Mouse (Mus musculus) C2C12 (cell line): Measurements from ENCODE around the gene Nr5a2.

ENCODE experiments used
- CTCF ChIP-seq: IDR thresholded peaks from one replicate; pipeline ENCODE4 v1.5.1; 2011; ENCODE audit not compliant: control insufficient read depth, insufficient read depth, insufficient read length
- MAX ChIP-seq: IDR thresholded peaks from one replicate; pipeline ENCODE4 v1.6.1; 2011; ENCODE audit warnings: mild to moderate bottlenecking, control low read depth
- MYOG ChIP-seq: IDR thresholded peaks from one replicate; pipeline ENCODE4 v1.6.1; 2011; ENCODE audit not compliant: control insufficient read depth, insufficient read length; ENCODE audit errors: extremely low read depth
- USF1 ChIP-seq: IDR thresholded peaks from one replicate; pipeline ENCODE4 v1.6.1; 2011; ENCODE audit warnings: low read depth, mild to moderate bottlenecking, control low read depth, moderate library complexity

DNA sequence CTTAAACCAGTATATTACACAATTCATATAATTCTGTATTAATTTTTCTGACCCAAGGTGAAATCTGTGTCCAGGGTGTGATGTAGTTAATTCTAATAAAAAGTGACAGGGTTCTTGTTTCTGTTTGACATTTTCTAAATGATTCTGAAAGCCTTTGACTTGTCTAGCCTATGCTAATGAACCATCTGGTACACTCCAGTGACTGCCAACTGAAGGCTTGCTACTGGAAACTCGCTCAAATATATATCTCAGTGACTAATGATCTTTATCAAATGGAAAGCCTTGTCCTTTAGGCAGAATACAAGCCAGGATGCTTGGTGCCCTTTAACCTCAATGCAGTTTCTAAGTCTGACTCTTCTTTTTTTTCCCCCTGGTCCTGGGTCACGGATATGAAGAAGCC is 114.2 kb downstream of the Nr5a2 start:
- TF ChIP-seq CTCF (no peak), MYOG (no peak), MAX (no peak), USF1 (no peak)
